Mouse (Mus musculus): ENCODE results near the gene Gm5737.

DNA sequence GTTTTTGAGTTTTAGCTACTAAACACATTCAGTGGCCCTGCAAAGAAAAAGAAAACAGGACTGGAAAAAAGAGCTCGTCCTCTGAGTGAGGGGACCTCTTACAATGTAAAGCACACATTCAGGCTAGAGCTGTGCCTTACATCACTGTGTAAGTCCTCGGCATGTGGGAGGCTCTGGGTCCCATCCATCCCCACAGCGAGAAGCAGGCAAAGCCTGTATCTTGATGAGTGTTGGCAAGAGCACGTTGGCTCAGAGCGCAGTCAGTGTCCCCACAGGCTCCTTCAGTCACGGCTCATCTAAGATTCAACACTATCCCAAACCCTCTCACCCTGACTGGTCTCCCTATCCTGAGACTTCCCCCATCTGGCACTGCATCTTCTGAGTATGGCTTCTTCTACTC is 66.1 kb downstream of the Gm5737 start:
- TF ChIP-seq EP300 (IDR thresholded peaks at IDR 0.05; ENCODE audit: low read depth) (no peak), CTCF (IDR thresholded peaks at IDR 0.05; ENCODE audit: low read depth) (no peak)

Measured in liver, postnatal 0 days (tissue).